Mouse (Mus musculus) cerebellum, postnatal 25 days (tissue): ENCODE measurements at regions not wholly inside any gene's neighbourhood (a gene's known extent, or its start where the extent isn't known, plus 50 kb on each side); places are given as distances from the start of the nearest gene placed in this dataset.

Source experiments
- DNase-seq, 2 experiments: peaks; one replicate each; pipeline ENCODE4 v3.0.0; 2021; ENCODE audit warnings: mixed read lengths in 2 of 2

DNA sequence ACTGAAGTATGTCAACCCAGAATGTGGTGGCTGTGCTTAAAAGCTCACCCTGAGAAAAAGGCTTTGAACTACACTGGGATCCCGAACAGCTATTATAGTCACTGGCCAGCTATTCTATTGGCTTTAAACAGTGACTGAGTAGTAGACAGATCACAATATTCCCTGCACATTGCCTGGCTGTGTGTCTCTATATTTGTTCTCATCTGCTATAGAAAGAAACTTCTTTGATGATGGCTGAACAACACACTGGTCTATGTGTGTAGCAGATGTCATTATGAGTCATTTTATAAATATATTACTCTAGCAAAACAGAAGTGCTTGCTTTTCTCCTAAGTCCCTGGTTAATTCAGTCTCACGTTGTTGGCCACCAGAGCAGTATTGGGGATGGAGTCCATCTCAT, 152.1 kb upstream of the Slco6d1 start:
- DNase-seq: no peak

GRCm38 (mm10) chr1:98270212-98270611, 150.7 kb upstream of the Slco6d1 start:
- DNase-seq: no peak

GRCm38 (mm10) chr1:98273966-98274616, 146.8 kb upstream of the Slco6d1 start:
- DNase-seq: no peak

DNA sequence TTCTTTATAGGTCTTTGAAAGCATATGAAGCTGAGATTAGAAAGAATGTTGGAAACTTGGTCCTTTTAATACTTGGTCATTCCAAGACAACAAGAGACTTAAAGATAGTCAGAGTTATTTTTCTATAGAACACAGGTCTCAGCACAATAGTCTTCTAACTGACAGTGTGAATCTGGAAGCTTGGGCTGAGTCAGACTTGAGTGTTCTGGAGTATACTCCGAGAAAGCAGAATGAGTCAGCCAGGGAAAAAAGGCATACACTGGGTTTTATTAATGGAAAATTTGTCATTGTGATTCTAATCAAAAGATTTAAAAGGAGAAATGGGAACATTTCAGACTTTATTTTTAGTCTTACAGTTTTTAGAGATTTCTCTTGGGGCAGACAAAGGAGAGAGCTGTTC, 145.4 kb upstream of the Slco6d1 start:
- no peak for DNase-seq

DNA sequence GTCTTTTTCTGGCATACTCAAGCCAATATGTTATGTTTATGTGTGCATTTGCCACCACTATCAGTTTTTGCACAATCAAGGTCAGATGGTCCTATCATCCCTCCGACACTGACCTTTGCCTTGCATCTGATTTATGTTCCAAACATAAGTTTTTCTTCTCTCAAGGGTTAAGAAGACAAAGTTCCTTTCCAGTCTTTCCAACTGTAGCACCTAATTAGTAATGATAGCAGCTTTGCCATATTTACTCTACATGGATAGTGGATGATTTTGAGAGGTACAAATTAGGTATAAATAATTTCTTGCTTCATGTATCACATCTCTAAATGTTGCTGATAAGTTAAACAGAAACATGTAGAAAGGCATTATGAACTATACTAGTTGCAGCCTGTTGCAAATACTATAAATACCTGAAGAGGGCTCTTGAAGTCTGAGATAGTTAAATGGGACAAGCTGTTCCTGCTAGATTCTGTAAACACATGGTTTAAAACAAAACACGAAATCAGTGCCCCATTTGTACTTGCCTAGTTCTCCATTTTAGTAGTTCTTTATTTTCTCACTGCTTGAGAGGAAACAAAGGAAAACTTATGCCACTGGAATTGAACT, 141.4 kb upstream of the Slco6d1 start:
- no peak for DNase-seq

GRCm38 (mm10) chr1:98280263-98281052, 140.5 kb upstream of the Slco6d1 start:
- no peak for DNase-seq

GRCm38 (mm10) chr1:98281053-98281770, 139.7 kb upstream of the Slco6d1 start:
- DNase-seq: no peak

- no peak for DNase-seq
Measured at GRCm38 (mm10) chr1:98281771-98282149, 139.2 kb upstream of the Slco6d1 start.

DNA sequence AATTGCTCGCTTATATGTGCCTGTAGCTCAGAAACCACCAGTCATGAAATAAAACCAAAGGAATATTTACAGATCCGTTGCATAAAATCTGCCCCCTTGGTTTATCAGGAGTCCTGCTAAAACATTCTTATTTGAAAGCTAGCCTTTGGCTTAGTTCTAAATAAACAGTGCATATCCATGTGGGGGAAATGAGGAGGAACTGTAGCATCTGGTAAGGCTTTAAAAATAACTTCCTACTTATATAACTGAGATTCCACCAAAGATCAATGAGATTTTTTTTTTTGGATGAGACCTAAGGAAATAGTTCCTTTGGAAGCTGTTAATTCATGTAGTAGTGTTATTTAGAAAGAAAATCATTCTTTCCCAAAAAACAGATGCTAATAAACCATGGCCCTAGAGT, 117.8 kb upstream of the Slco6d1 start:
- no peak for DNase-seq

DNA sequence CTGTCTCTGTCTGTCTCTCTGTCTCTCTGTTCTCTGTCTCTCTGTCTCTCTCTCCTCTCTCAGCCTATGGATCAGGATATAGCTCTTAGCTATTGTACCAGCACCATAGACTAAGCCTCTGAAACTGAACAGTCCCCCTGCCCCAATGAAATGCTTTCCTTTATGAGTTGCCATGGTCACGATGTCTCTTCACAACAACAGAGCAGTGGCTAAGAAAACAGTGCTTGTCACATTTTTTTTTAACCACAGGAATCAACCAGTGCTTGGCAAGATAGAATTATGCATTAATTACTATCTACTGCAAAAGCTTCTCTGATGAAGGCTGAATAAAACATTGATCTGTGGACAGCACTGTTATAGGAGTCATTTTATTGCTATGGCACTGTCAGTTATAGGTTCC, 114.6 kb upstream of the Slco6d1 start:
- DNase-seq: no peak

- no peak for DNase-seq
Measured at GRCm38 (mm10) chr1:98307519-98307918, 113.4 kb upstream of the Slco6d1 start.

DNA sequence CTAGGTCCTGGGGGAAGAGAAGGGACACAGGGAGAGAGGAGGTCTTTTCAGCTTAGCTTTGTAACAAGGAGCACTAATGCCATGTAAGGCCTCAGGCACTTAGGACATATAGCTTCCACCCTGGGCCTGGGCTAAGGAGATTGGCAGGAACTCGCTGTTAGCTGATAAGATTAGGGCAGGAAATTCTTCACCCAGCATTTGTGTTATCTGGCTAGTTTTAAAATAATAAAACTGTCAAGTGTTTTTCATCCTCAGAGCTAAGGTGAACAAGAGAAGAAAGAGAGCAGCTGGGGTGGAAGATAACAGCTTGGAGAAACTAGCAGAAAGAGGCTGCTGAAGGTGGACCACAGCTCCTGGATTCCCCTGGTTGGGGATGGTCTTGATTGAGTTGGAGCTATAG, 111.0 kb upstream of the Slco6d1 start:
- no peak for DNase-seq

- DNase-seq: peak in 1 of 2 experiments; percentile 2
Measured at GRCm38 (mm10) chr1:98350095-98350549, 70.8 kb upstream of the Slco6d1 start.

DNA sequence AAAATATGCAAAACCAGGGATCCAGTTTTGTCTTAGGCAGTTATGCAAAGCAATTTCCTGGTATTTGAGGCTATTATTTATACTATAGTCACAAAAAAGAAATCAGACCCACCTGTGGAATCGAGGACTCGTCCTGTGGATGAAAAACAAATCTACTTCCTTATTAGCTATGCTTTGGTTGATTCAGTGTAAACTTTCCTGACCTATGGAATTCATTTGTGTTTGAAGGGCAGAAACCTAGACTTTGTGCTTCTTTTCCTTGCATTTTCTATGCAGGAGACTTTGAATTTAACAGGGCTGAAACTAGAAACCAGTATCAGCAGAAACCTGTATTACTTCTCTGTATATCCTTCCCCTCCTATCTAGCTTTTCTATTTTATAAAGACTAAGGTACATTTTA, 70.2 kb upstream of the Slco6d1 start:
- no peak for DNase-seq

DNA sequence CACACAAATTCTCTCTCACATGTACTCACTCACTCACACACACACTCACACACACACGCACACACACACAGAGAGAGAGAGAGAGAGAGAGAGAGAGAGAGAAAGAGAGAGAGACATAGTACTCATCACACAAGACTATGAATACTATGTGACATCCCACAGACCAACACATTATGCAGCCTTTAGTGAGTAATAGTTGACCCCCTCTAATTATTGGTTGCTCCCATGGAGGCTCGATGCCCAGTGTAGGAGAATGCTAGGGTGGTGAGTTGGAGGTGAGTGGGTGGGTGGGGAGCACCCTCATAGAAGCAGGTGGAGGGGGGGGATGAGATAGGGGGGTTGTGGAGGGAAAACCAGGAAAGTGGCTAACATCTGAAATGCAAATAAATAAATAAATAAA, 69.4 kb upstream of the Slco6d1 start:
- DNase-seq: no peak
